8 mouse cellular contexts compared by ENCODE assay signal in genomic region chr9:30896752-30897151, GRCm38 (mm10). TPM values are rescaled to one million over a fixed set of nuclear protein-coding genes. Genes with fewer than 3 reads are reported as not detected.
DNase-seq lines count a peak whose midpoint lies in the region; ATAC-seq lines count a peak whose summit lies in the region.

No protein-coding gene starts in this region.

- intact Hi-C loops in gastrocnemius, postnatal 14 days (cut with DNase I; ENCODE audit: low total_unique reads) = no loop called here

- H3K4me2 ChIP-seq in hindbrain, embryonic 14.5 days (replicated peaks) = no peak overlapping the region
- no peak overlapping the region for H3K4me2 ChIP-seq in forebrain, embryonic 13.5 days

- no peaks in the 10 kb centered on the region for H3K36me3 ChIP-seq in hindbrain, embryonic 14.5 days (replicated peaks; ENCODE audit: control insufficient read depth, insufficient read depth)
- no peaks in the 10 kb centered on the region for H3K36me3 ChIP-seq in hindbrain, embryonic 10.5 days
- no peaks in the 10 kb centered on the region for H3K36me3 ChIP-seq in forebrain, embryonic 13.5 days (ENCODE audit: poor library complexity, severe bottlenecking)

- 55% methylated on average over 5 of the region's 5 CpGs for WGBS in hindbrain, embryonic 14.5 days
- WGBS in hindbrain, embryonic 10.5 days = 81% methylated on average over 5 of the region's 5 CpGs
- 69% methylated on average over 5 of the region's 5 CpGs for WGBS in forebrain, embryonic 13.5 days

- peak; percentile 65 for DNase-seq in hindbrain, embryonic 14.5 days (ENCODE audit: low spot score)
- DNase-seq in hindbrain, embryonic 10.5 days (ENCODE audit: low spot score) = no peak
- peak; percentile 98 for DNase-seq in adrenal gland, postnatal 14 days
- peak; percentile 80 for DNase-seq in gastrocnemius, postnatal 14 days
- DNase-seq in kidney, adult 9 months = peak; percentile 96
- DNase-seq in lung, postnatal 36 days = peak; percentile 83
- DNase-seq in urinary bladder, adult 2 months (ENCODE audit: low spot score) = peak; percentile 70

- H3K4me3 ChIP-seq in hindbrain, embryonic 14.5 days (replicated peaks; ENCODE audit: low read length) = no peak overlapping the region
- no peak overlapping the region for H3K4me3 ChIP-seq in hindbrain, embryonic 10.5 days
- H3K4me3 ChIP-seq in forebrain, embryonic 13.5 days = no peak overlapping the region

- H3K9ac ChIP-seq in hindbrain, embryonic 14.5 days = no peak overlapping the region
- H3K9ac ChIP-seq in forebrain, embryonic 13.5 days = no peak overlapping the region

- H3K27ac ChIP-seq in hindbrain, embryonic 14.5 days = no peak overlapping the region
- H3K27ac ChIP-seq in hindbrain, embryonic 10.5 days = no peak overlapping the region
- H3K27ac ChIP-seq in forebrain, embryonic 13.5 days = no peak overlapping the region

- 0 out of 2 replicates have a peak, but pooled peaks cover 3% of the 10 kb centered on the region for H3K4me1 ChIP-seq in hindbrain, embryonic 14.5 days (replicated peaks; ENCODE audit: control insufficient read depth, insufficient read depth, low read length)
- H3K4me1 ChIP-seq in hindbrain, embryonic 10.5 days (replicated peaks) = no peaks in the 10 kb centered on the region
- peaks cover 7% of the 10 kb centered on the region; the same call in 1 of the 2 replicates for H3K4me1 ChIP-seq in forebrain, embryonic 13.5 days

- H3K27me3 ChIP-seq in hindbrain, embryonic 14.5 days (ENCODE audit: control insufficient read depth, insufficient read depth, low read length) = no peaks in the 10 kb centered on the region
- no peaks in the 10 kb centered on the region for H3K27me3 ChIP-seq in hindbrain, embryonic 10.5 days (ENCODE audit: insufficient read depth, poor library complexity, severe bottlenecking)
- H3K27me3 ChIP-seq in forebrain, embryonic 13.5 days = no peaks in the 10 kb centered on the region

- ATAC-seq in hindbrain, embryonic 14.5 days (ENCODE audit: low FRiP score) = peak; percentile 59; the same call in 1 of the 2 replicates
- ATAC-seq in forebrain, embryonic 13.5 days = no peak

- no peaks in the 10 kb centered on the region for H3K9me3 ChIP-seq in hindbrain, embryonic 14.5 days (ENCODE audit: control insufficient read depth, low read length)
- H3K9me3 ChIP-seq in hindbrain, embryonic 10.5 days = no peaks in the 10 kb centered on the region
- no peaks in the 10 kb centered on the region for H3K9me3 ChIP-seq in forebrain, embryonic 13.5 days (replicated peaks)

RNA-seq across cellular contexts. Expression of gene Adamts15, which starts 25.5 kb away (rescaled TPM):
- 4.6 and 4.8 TPM in 2 replicates for polyA plus RNA-seq in hindbrain, embryonic 14.5 days (2014; fragmentation: Nextera tagmentation; extraction: Ambion mirVana)
- 5.4 and 6.6 TPM in 2 replicates for polyA plus RNA-seq in hindbrain, embryonic 10.5 days (2016; fragmentation: Nextera tagmentation; extraction: Ambion mirVana)
- total RNA-seq in adrenal gland, postnatal 14 days (2021) = 3.8 and 5.2 TPM in 2 replicates
- 1 to 10 TPM; 3.9 to 5.8 TPM for total RNA-seq in gastrocnemius, postnatal 14 days (2021)
- 3.5 and 4.5 TPM in 2 replicates for polyA plus RNA-seq in urinary bladder, adult 2 months (2012; rRNA removed)
- 1.6 and 1.9 TPM in 2 replicates for polyA plus RNA-seq in forebrain, embryonic 13.5 days (2015; fragmentation: Nextera tagmentation; extraction: Ambion mirVana)

RNA-seq across cellular contexts. Expression of gene Adamts8, which starts 45.6 kb away (rescaled TPM):
- polyA plus RNA-seq in hindbrain, embryonic 14.5 days (2014; fragmentation: Nextera tagmentation; extraction: Ambion mirVana) = 2.0 and 3.0 TPM in 2 replicates
- 2.6 TPM in 2 replicates for polyA plus RNA-seq in hindbrain, embryonic 10.5 days (2016; fragmentation: Nextera tagmentation; extraction: Ambion mirVana)
- 0.37 and 0.38 TPM in 2 replicates for total RNA-seq in adrenal gland, postnatal 14 days (2021)
- 1 to 10 TPM; 3.8 to 4.2 TPM for total RNA-seq in gastrocnemius, postnatal 14 days (2021)
- polyA plus RNA-seq in urinary bladder, adult 2 months (2012; rRNA removed) = 2.4 and 3.3 TPM in 2 replicates
- polyA plus RNA-seq in forebrain, embryonic 13.5 days (2015; fragmentation: Nextera tagmentation; extraction: Ambion mirVana) = 0.40 and 0.65 TPM in 2 replicates
